In genomic region chr13:71960277-71960672, GRCm38 (mm10) we compare ENCODE assay signal across 10 mouse cellular contexts. TPM values are rescaled to one million over a fixed set of nuclear protein-coding genes. Genes with fewer than 3 reads are reported as not detected.
DNase-seq lines count a peak whose midpoint lies in the region; ATAC-seq and TF ChIP-seq lines count a peak whose summit lies in the region.
"Had no signal": no experiment of that assay in that cellular context is flagged by ENCODE, and none has a peak within 500 bp of the region (broad histone marks: within the 10 kb centered on the region; RNA-seq: fewer than 3 reads in every experiment).

No protein-coding gene starts in this region.

- 2% methylated on average over 9 of the region's 9 CpGs for WGBS in forebrain, embryonic 10.5 days
- 2% methylated on average over 9 of the region's 9 CpGs for WGBS in forebrain, embryonic 11.5 days
- 10% methylated on average over 9 of the region's 9 CpGs for WGBS in lung, adult 2 months
- 11% methylated on average over 9 of the region's 9 CpGs for WGBS in limb, embryonic 15.5 days
- 8% methylated on average over 9 of the region's 9 CpGs for WGBS in neural tube, embryonic 15.5 days

- TF ChIP-seq CTCF in lung, adult 2 months (IDR thresholded peaks at IDR 0.05; ENCODE audit: insufficient read depth, low read length) = no peak
- no peak for TF ChIP-seq CTCF in gastrocnemius, adult 2 months (IDR thresholded peaks at IDR 0.05)

- intact Hi-C loops in gastrocnemius, adult 2 months (cut with DNase I) = no loop called here

- no peak overlapping the region for H3K9ac ChIP-seq in forebrain, embryonic 11.5 days (ENCODE audit: low read length)
- H3K9ac ChIP-seq in limb, embryonic 15.5 days = no peak overlapping the region
- H3K9ac ChIP-seq in neural tube, embryonic 15.5 days (replicated peaks) = no peak overlapping the region

- no peaks in the 10 kb centered on the region for H3K36me3 ChIP-seq in forebrain, embryonic 10.5 days (replicated peaks)
- H3K36me3 ChIP-seq in forebrain, embryonic 11.5 days (ENCODE audit: control insufficient read depth, insufficient read depth, low read length) = no peaks in the 10 kb centered on the region
- no peaks in the 10 kb centered on the region for H3K36me3 ChIP-seq in limb, embryonic 15.5 days
- H3K36me3 ChIP-seq in neural tube, embryonic 15.5 days = no peaks in the 10 kb centered on the region

- H3K4me1 ChIP-seq in forebrain, embryonic 10.5 days = peaks cover 67% of the 10 kb centered on the region
- H3K4me1 ChIP-seq in forebrain, embryonic 11.5 days (replicated peaks; ENCODE audit: control insufficient read depth, insufficient read depth, low read length) = peaks cover 15% of the 10 kb centered on the region
- H3K4me1 ChIP-seq in lung, adult 2 months (ENCODE audit: control insufficient read depth, insufficient read depth, low read length) = no peaks in the 10 kb centered on the region
- peaks cover 47% of the 10 kb centered on the region for H3K4me1 ChIP-seq in limb, embryonic 15.5 days
- H3K4me1 ChIP-seq in neural tube, embryonic 15.5 days = peaks cover 38% of the 10 kb centered on the region

- peak overlapping the region; percentile 59; the same call in 1 of the 2 replicates for H3K4me3 ChIP-seq in forebrain, embryonic 10.5 days
- H3K4me3 ChIP-seq in forebrain, embryonic 11.5 days (ENCODE audit: low read depth, low read length) = no peak overlapping the region
- H3K4me3 ChIP-seq in lung, adult 2 months (replicated peaks; ENCODE audit: extremely low read depth, low read depth, low read length) = peak overlapping the region; percentile 56
- H3K4me3 ChIP-seq in limb, embryonic 15.5 days = peak overlapping the region; percentile 60
- peak overlapping the region; percentile 23 for H3K4me3 ChIP-seq in neural tube, embryonic 15.5 days (replicated peaks)
- H3K4me3 ChIP-seq in gastrocnemius, adult 2 months = no peak overlapping the region

- H3K27me3 ChIP-seq in forebrain, embryonic 10.5 days (ENCODE audit: poor library complexity, severe bottlenecking) = peaks cover 99% of the 10 kb centered on the region
- peaks cover 90% of the 10 kb centered on the region for H3K27me3 ChIP-seq in forebrain, embryonic 11.5 days (ENCODE audit: control insufficient read depth, insufficient read depth, low read length)
- peaks cover 88% of the 10 kb centered on the region for H3K27me3 ChIP-seq in limb, embryonic 15.5 days
- peaks cover 78% of the 10 kb centered on the region for H3K27me3 ChIP-seq in neural tube, embryonic 15.5 days (replicated peaks)
- H3K27me3 ChIP-seq: Patski had no signal

- DNase-seq in forebrain, embryonic 10.5 days (ENCODE audit: extremely low spot score, low spot score) = no peak
- DNase-seq in forebrain, embryonic 11.5 days (ENCODE audit: low spot score) = no peak
- no peak for DNase-seq in lung, adult 2 months
- DNase-seq in lung, postnatal 10 days = no peak
- no peak for DNase-seq in urinary bladder, postnatal 4 days (ENCODE audit: low spot score in 2 of 2)
- no peak for DNase-seq in gastrocnemius, adult 2 months
- DNase-seq: liver had no signal

- ATAC-seq in forebrain, embryonic 11.5 days (replicated peaks; ENCODE audit: low FRiP score) = no peak
- ATAC-seq in limb, embryonic 15.5 days (ENCODE audit: insufficient number of reproducible peaks, low FRiP score, low TSS enrichment, low read depth) = no peak
- ATAC-seq in neural tube, embryonic 15.5 days (ENCODE audit: low FRiP score) = no peak
- ATAC-seq: Patski had no signal

- no peaks in the 10 kb centered on the region for H3K9me3 ChIP-seq in forebrain, embryonic 10.5 days
- no peaks in the 10 kb centered on the region for H3K9me3 ChIP-seq in forebrain, embryonic 11.5 days (ENCODE audit: control insufficient read depth, low read length)
- no peaks in the 10 kb centered on the region for H3K9me3 ChIP-seq in limb, embryonic 15.5 days
- no peaks in the 10 kb centered on the region for H3K9me3 ChIP-seq in neural tube, embryonic 15.5 days (replicated peaks)

- H3K27ac ChIP-seq in forebrain, embryonic 10.5 days = peak overlapping the region; percentile 46; the same call in 1 of the 2 replicates
- no peak overlapping the region for H3K27ac ChIP-seq in forebrain, embryonic 11.5 days (ENCODE audit: low read depth, low read length)
- peak overlapping the region; percentile 17; the same call in 1 of the 2 replicates for H3K27ac ChIP-seq in limb, embryonic 15.5 days
- H3K27ac ChIP-seq in neural tube, embryonic 15.5 days (replicated peaks) = no peak overlapping the region
- no peak overlapping the region for H3K27ac ChIP-seq in gastrocnemius, adult 2 months

- TF ChIP-seq POLR2A in lung, adult 2 months (IDR thresholded peaks at IDR 0.05; ENCODE audit: borderline replicate concordance, extremely low read depth, low read depth, low read length) = no peak

- H3K4me2 ChIP-seq in forebrain, embryonic 11.5 days (ENCODE audit: low read depth, low read length, severe bottlenecking) = no peak overlapping the region
- peak overlapping the region; percentile 41 for H3K4me2 ChIP-seq in limb, embryonic 15.5 days
- peak overlapping the region; percentile 50 for H3K4me2 ChIP-seq in neural tube, embryonic 15.5 days

RNA-seq across cellular contexts. Expression of gene Irx1, which starts 3.2 kb away (rescaled TPM):
- polyA plus RNA-seq in forebrain, embryonic 10.5 days (2016; fragmentation: Nextera tagmentation; extraction: Ambion mirVana) = 0.31 and 0.40 TPM in 2 replicates
- polyA plus RNA-seq in forebrain, embryonic 11.5 days (2014; fragmentation: Nextera tagmentation; extraction: Ambion mirVana) = 0.45 and 0.68 TPM in 2 replicates
- 122 and 300 TPM in 2 replicates for polyA plus RNA-seq in lung, adult 2 months (2012; rRNA removed)
- polyA plus RNA-seq in limb, embryonic 15.5 days (2015; fragmentation: Nextera tagmentation; extraction: Ambion mirVana) = 3.3 and 6.5 TPM in 2 replicates
- polyA plus RNA-seq in neural tube, embryonic 15.5 days (2015; fragmentation: Nextera tagmentation; extraction: Ambion mirVana) = 1.4 and 3.2 TPM in 2 replicates
- total RNA-seq in gastrocnemius, adult 2 months (2021) = not detected

Comparison
In these comparisons a context has a peak if more than half of its experiments do, and no peak if none do; other contexts are left out.
1. H3K27ac ChIP-seq: peak in forebrain, embryonic 10.5 days (single experiment) and limb, embryonic 15.5 days (single experiment); none in forebrain, embryonic 11.5 days (single experiment), neural tube, embryonic 15.5 days (single experiment) and gastrocnemius, adult 2 months (single experiment).
2. H3K4me3 ChIP-seq: peak in forebrain, embryonic 10.5 days (single experiment), lung, adult 2 months (single experiment), limb, embryonic 15.5 days (single experiment) and neural tube, embryonic 15.5 days (single experiment); none in forebrain, embryonic 11.5 days (single experiment) and gastrocnemius, adult 2 months (single experiment).
3. RNA of gene Irx1, which starts 3.2 kb away (polyA plus RNA-seq): 122 to 300 TPM in lung, adult 2 months; 3.3 to 6.5 TPM in limb, embryonic 15.5 days, 1.4 to 3.2 TPM in neural tube, embryonic 15.5 days, 0.45 to 0.68 TPM in forebrain, embryonic 11.5 days and 0.31 to 0.40 TPM in forebrain, embryonic 10.5 days; every median in the first group is over 10 times any median in the second.